Mouse (Mus musculus) heart, postnatal 0 days (tissue): ENCODE results near the gene Uvrag.

ENCODE experiments used
- CTCF ChIP-seq: IDR thresholded peaks from 2 replicates; pipeline ENCODE4 v1.5.1; 2016; ENCODE audit warnings: antibody characterized with exemption, control low read depth, low read depth
- EP300 ChIP-seq: IDR thresholded peaks from 2 replicates; pipeline ENCODE4 v1.6.1; 2016; ENCODE audit warnings: antibody characterized with exemption, low read depth

- TF ChIP-seq CTCF (no peak), EP300 (no peak)
Measured at GRCm38 (mm10) chr7:99078805-99079204, 62.1 kb downstream of the Uvrag start.
